Mouse (Mus musculus) brain, embryonic 18.5 days (tissue): ENCODE results near the gene Bbs7.

Source experiments
- DNase-seq: peaks from one replicate; pipeline ENCODE4 v3.0.0-alpha.2; 2012; ENCODE audit warnings: low read depth, low spot score

The Bbs7 gene

DNA sequence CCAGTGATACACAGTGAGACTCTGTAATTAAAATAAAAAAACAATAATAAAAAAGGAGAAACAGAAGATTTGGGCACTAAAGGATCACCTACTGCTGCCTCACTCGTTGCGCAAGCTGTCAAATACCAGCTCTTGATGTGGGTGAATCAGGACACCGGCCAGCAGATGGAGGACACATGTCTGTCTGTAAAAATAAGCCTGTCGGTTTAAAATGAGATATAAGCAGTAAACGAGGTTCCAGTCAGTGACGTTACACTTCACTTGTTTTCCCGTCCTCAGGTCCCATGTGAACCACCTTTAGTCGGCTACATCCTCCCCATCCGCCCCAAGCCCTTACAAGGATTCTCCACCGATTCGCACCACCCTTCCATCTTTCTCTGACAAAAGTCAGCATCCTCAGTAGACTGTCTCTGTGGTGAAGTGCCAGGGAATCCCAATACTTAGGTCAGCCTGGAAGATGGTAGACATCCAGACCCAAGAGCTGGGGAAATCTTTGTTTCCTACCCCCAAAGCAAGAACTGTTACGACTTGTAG lies 61.4 kb downstream of the Bbs7 start:
- no peak for DNase-seq

GRCm38 (mm10) chr3:36551343-36551742 lies 61.9 kb downstream of the Bbs7 start:
- no peak for DNase-seq

DNA sequence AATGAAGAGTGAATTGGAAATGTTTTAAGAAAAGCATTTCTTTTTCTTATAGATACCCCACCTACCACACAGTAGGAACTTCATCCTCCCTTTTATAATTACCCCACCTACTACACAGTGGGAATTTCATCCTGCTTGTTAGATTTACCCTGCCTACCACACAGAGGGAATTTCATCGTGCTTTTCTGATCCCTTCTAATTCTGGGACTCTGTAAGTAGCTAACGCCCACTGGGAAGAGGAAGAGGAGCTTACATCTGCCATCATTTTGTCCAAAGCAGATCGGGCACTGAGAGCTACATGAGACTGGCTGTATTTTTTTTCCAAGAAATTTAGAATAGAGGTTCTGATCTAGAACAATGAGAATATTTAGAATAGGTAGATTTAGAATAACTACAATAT lies 68.3 kb downstream of the Bbs7 start:
- DNase-seq: no peak

GRCm38 (mm10) chr3:36541399-36541798 lies 71.9 kb downstream of the Bbs7 start:
- DNase-seq: no peak

GRCm38 (mm10) chr3:36540756-36541155 lies 72.5 kb downstream of the Bbs7 start:
- DNase-seq: no peak

DNA sequence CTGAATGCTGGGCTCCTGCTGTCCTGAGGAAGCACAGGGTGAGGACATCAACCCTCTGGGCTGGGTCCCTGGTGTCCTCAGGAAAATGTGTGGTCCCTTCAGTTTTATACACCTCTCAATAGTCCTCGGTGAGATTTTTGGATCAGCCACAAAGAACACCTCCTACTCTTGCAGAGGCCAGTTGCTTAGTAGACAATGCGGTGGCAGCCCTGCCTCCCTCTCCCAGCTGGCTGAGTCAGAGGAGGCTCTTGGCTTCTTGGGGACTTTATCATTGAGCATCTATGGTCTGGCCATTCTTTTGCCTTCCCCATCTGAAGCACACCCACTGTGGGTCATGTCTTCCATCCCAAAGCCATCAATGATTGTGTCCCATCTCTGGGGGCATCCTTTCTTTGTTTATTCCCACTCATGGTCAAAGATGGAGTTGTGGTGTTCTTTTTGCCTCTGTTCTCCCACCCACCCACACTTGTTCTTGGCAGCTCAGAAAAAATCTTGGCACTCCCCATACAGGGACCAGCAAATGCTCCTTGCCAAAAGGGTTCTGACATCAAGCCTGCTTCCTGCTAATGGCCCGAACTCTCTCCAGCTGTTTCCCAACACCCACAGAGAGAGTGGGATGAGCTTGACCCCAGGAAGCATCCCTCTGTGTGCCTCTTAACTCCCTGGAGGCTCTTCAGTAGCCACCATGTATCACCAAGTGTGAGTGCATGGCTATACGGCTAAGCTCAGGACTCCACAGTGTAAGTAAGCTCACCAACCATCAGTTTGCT lies 75.4 kb downstream of the Bbs7 start:
- DNase-seq: no peak

- no peak for DNase-seq
These were observed 77.2 kb downstream of the Bbs7 start for GRCm38 (mm10) chr3:36536041-36536440.

DNA sequence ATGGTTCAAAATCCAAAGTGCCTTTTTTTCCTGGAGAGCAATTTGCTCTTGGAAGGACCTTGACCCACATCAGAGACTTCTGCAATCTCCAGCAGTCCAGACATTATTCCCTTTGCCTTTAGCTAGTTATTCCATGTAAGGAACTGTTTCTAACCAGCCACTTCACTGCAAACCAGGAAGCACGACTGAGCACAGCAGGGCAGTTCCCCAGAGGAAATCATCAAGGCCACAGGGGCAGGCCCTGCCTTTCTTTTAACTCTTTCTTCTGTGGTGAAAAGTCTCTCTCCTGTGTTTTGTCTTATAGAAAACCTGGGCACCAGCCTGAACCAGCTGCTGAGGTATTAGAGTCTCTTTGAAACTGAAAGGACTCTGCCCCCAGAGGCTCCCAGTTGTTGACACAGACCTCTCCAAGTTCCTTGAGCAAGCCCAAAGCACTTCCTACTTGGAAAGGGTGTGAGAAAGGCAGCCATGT lies 80.0 kb downstream of the Bbs7 start:
- no peak for DNase-seq

GRCm38 (mm10) chr3:36532738-36533137 lies 80.5 kb downstream of the Bbs7 start:
- DNase-seq: no peak

DNA sequence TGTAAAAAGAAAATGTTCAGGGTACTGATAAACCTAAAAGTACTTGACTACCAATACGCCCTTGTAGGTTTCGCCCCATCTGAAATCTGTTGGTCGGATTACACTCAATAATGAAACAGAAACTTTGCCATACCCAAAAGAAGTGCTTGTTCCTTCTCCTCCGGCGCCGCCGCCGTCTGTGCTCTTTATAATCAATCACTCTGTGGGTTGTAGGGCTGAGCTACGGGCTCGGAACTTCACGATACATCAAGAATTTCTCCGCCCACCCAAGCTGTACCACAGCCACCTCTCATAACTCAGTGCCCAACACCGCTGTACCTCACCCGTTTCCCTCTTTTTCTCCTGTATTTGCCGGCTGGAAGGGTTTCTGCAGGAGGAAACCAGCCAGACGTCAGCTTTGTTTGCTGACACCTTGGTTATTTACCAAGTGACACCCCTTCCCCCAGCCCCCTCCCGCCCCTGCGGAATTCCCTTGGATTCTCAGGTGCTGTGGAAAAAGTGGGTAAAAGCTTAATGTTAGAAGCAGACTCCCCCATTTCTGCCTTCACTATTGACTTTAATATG lies 81.2 kb downstream of the Bbs7 start:
- no peak for DNase-seq

- no peak for DNase-seq
These were observed 82.0 kb downstream of the Bbs7 start for GRCm38 (mm10) chr3:36531242-36531641.

GRCm38 (mm10) chr3:36530781-36531180 lies 82.5 kb downstream of the Bbs7 start:
- DNase-seq: no peak

DNA sequence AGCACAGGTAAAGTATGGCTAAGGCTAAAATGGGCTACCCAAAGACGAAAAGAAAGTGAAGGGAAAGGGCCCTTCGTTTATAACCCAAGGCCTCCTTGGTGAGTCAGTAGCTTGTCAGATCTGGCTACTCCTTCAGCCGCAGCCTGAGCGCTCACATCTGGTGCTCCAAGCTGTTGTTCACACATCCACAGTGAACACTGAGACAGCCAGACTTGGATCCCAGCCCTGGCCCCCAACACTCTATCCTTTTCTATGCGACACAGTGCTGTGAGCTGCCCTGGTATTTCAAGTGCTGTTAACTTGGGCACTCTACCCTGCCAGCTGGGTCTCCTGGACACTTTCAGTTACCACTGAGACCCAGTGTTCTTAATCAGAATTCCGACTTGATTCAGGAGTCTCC lies 82.9 kb downstream of the Bbs7 start:
- no peak for DNase-seq

DNA sequence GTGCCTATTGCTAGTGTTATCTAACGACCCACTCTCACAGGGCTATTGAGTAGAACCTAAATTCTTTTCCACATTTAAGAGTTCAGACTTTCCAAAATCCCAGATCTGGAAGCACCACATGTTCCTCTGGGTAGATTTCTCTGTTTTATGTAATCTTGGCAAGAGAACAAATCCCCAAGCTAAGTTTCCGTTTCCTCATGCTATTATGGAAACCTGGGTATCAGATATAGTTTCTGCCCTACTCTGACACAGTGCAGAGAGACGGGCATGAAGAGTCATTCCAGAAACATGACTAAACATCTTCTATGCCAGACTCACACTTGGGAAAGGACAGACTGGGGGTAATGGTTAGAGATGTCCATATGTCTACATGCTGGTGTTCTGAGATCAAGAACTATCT lies 88.8 kb downstream of the Bbs7 start:
- DNase-seq: no peak
